In the genomic region with DNA sequence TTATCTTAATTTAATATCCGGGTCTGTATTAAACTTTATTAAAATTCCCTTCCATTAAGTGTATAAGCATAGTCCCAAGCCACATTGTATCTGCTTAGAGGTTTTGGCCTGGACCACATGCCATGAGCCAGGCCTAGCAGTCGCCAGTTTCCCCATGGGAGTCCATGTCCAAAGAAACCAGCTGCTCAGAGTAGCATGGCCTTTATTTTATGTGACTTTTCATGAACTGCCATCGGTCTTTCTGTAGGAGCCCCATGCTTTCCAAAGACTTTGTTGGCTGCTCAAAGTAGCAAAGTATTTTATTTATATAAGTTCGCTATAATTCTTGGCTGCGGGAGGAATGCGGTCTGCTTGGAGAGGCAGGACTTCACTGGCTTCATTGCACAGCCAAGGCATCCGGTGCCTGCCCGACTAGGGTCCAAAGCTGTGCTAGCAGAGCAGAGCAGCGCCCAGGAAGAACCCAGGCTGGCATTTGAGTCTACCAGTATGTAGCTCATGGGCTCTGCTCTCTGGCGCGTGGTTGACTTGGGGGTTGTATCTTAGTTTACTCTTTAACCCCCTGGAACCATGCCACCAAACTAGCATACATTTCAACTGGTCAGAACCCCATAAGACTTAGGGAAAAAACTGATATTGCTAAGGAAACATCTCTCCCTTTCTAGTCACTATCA, we compare ENCODE assay signal across 25 mouse cellular contexts. TPM values are rescaled to one million over a fixed set of nuclear protein-coding genes. Genes with fewer than 3 reads are reported as not detected.
DNase-seq lines count a peak whose midpoint lies in the region; ATAC-seq lines count a peak whose summit lies in the region.
"Had no signal": no experiment of that assay in that cellular context is flagged by ENCODE, and none has a peak within 500 bp of the region (broad histone marks: within the 10 kb centered on the region; RNA-seq: fewer than 3 reads in every experiment).

No protein-coding gene starts in this region.

- ATAC-seq in kidney, embryonic 14.5 days (ENCODE audit: low FRiP score, low TSS enrichment): no peak
- ATAC-seq in CD4-positive, CD25-positive, alpha-beta regulatory T cell, adult 4 months: no peak
- ATAC-seq: intestine, postnatal 0 days had no signal

- H3K27ac ChIP-seq in kidney, embryonic 14.5 days (ENCODE audit: low read depth, low read length): no peak overlapping the region
- H3K27ac ChIP-seq in forebrain, embryonic 10.5 days: no peak overlapping the region
- H3K27ac ChIP-seq: forebrain, embryonic 12.5 days; hindbrain, embryonic 12.5 days; left cerebral cortex, adult 2 months; limb, embryonic 15.5 days; liver, embryonic 15.5 days; midbrain, embryonic 12.5 days; stomach, postnatal 0 days had no signal

- no peak overlapping the region for H3K4me3 ChIP-seq in kidney, embryonic 14.5 days (ENCODE audit: low read length)
- no peak overlapping the region for H3K4me3 ChIP-seq in forebrain, embryonic 10.5 days
- H3K4me3 ChIP-seq: forebrain, embryonic 12.5 days; hindbrain, embryonic 12.5 days; left cerebral cortex, adult 2 months; limb, embryonic 15.5 days; liver, embryonic 15.5 days; midbrain, embryonic 12.5 days had no signal

- H3K4me1 ChIP-seq in kidney, embryonic 14.5 days (ENCODE audit: control insufficient read depth, insufficient read depth, low read length): no peaks in the 10 kb centered on the region
- no peaks in the 10 kb centered on the region for H3K4me1 ChIP-seq in forebrain, embryonic 10.5 days
- H3K4me1 ChIP-seq: forebrain, embryonic 12.5 days; hindbrain, embryonic 12.5 days; limb, embryonic 15.5 days; liver, embryonic 15.5 days; midbrain, embryonic 12.5 days had no signal

- DNase-seq in cerebellum, postnatal 10 days: peak; percentile 41 to 51
- DNase-seq in cerebellum, postnatal 4 days (ENCODE audit: low spot score in 2 of 2): no peak
- peak; percentile 52 for DNase-seq in kidney, adult 11 months
- peak; percentile 49 for DNase-seq in kidney, adult 9 months
- DNase-seq in kidney, postnatal 25 days: peak; percentile 46 to 76
- DNase-seq in forebrain, embryonic 10.5 days (ENCODE audit: extremely low spot score, low spot score): no peak
- DNase-seq: adrenal gland, postnatal 10 days; cerebellum, adult 2 months; layer of hippocampus, adult 9-11 months; lung, postnatal 14 days; right cerebral cortex, postnatal 14 days; thymus, adult 2 months had no signal

- no peaks in the 10 kb centered on the region for H3K36me3 ChIP-seq in kidney, embryonic 14.5 days (ENCODE audit: control insufficient read depth, insufficient read depth, low read length)
- no peaks in the 10 kb centered on the region for H3K36me3 ChIP-seq in forebrain, embryonic 10.5 days (replicated peaks)
- H3K36me3 ChIP-seq: forebrain, embryonic 12.5 days; hindbrain, embryonic 12.5 days; limb, embryonic 15.5 days; liver, embryonic 15.5 days; midbrain, embryonic 12.5 days had no signal

- H3K4me2 ChIP-seq in kidney, embryonic 14.5 days (replicated peaks; ENCODE audit: low read depth, low read length): no peak overlapping the region
- H3K4me2 ChIP-seq: forebrain, embryonic 12.5 days; heart, embryonic 11.5 days; hindbrain, embryonic 12.5 days; limb, embryonic 15.5 days; liver, embryonic 15.5 days; midbrain, embryonic 12.5 days had no signal

- no peaks in the 10 kb centered on the region for H3K27me3 ChIP-seq in kidney, embryonic 14.5 days (ENCODE audit: control insufficient read depth, insufficient read depth, low read length)
- H3K27me3 ChIP-seq in forebrain, embryonic 10.5 days (ENCODE audit: poor library complexity, severe bottlenecking): peaks cover 48% of the 10 kb centered on the region
- H3K27me3 ChIP-seq: hindbrain, embryonic 12.5 days; limb, embryonic 15.5 days; liver, embryonic 15.5 days had no signal

- no peaks in the 10 kb centered on the region for H3K9me3 ChIP-seq in kidney, embryonic 14.5 days (ENCODE audit: control insufficient read depth, low read length)
- no peaks in the 10 kb centered on the region for H3K9me3 ChIP-seq in forebrain, embryonic 10.5 days
- H3K9me3 ChIP-seq: forebrain, embryonic 12.5 days; hindbrain, embryonic 12.5 days; limb, embryonic 15.5 days; liver, embryonic 15.5 days; midbrain, embryonic 12.5 days had no signal

- 86% methylated on average over 11 of the region's 11 CpGs for WGBS in kidney, embryonic 14.5 days
- WGBS in forebrain, embryonic 10.5 days: 93% methylated on average over 11 of the region's 11 CpGs

- H3K9ac ChIP-seq in kidney, embryonic 14.5 days (ENCODE audit: low read depth, low read length): no peak overlapping the region
- H3K9ac ChIP-seq: forebrain, embryonic 12.5 days; hindbrain, embryonic 12.5 days; limb, embryonic 15.5 days; liver, embryonic 15.5 days; midbrain, embryonic 12.5 days had no signal

RNA-seq across cellular contexts. Expression of a gene that starts 9.9 kb away (rescaled TPM):
- 1.2 and 1.5 TPM in 2 replicates for polyA plus RNA-seq in kidney, embryonic 14.5 days (2014; fragmentation: Nextera tagmentation; extraction: Ambion mirVana)
- polyA plus RNA-seq in forebrain, embryonic 10.5 days (2016; fragmentation: Nextera tagmentation; extraction: Ambion mirVana): 0.05 TPM in 2 replicates
- not detected for polyA plus RNA-seq in CD4-positive, CD25-positive, alpha-beta regulatory T cell, adult 4 months (2017; shearing (Covaris generic))
- polyA plus RNA-seq: cerebellum, adult 2 months; embryonic facial prominence, embryonic 11.5 days; heart, postnatal 0 days; hindbrain, embryonic 12.5 days; limb, embryonic 15.5 days; midbrain, embryonic 12.5 days had no signal

RNA-seq across cellular contexts. Expression of a gene that starts 18.6 kb away (rescaled TPM):
- not detected in 2 replicates for polyA plus RNA-seq in kidney, embryonic 14.5 days (2014; fragmentation: Nextera tagmentation; extraction: Ambion mirVana)
- polyA plus RNA-seq in forebrain, embryonic 10.5 days (2016; fragmentation: Nextera tagmentation; extraction: Ambion mirVana): not detected in 2 replicates
- polyA plus RNA-seq in CD4-positive, CD25-positive, alpha-beta regulatory T cell, adult 4 months (2017; shearing (Covaris generic)): not detected
- polyA plus RNA-seq: cerebellum, adult 2 months; embryonic facial prominence, embryonic 11.5 days; forebrain, embryonic 12.5 days; hindbrain, embryonic 12.5 days; liver, embryonic 15.5 days; midbrain, embryonic 12.5 days; stomach, postnatal 0 days had no signal

RNA-seq across cellular contexts. Expression of a gene that starts 38.2 kb away (rescaled TPM):
- polyA plus RNA-seq in kidney, embryonic 14.5 days (2014; fragmentation: Nextera tagmentation; extraction: Ambion mirVana): 88.9 and 94.2 TPM in 2 replicates
- 125 and 144 TPM in 2 replicates for polyA plus RNA-seq in forebrain, embryonic 10.5 days (2016; fragmentation: Nextera tagmentation; extraction: Ambion mirVana)
- polyA plus RNA-seq in CD4-positive, CD25-positive, alpha-beta regulatory T cell, adult 4 months (2017; shearing (Covaris generic)): not detected

RNA-seq across cellular contexts. Expression of a gene that starts 40.0 kb away (rescaled TPM):
- polyA plus RNA-seq in kidney, embryonic 14.5 days (2014; fragmentation: Nextera tagmentation; extraction: Ambion mirVana): not detected in 2 replicates
- not detected in 2 replicates for polyA plus RNA-seq in forebrain, embryonic 10.5 days (2016; fragmentation: Nextera tagmentation; extraction: Ambion mirVana)
- not detected for polyA plus RNA-seq in CD4-positive, CD25-positive, alpha-beta regulatory T cell, adult 4 months (2017; shearing (Covaris generic))
- polyA plus RNA-seq: cerebellum, adult 2 months; embryonic facial prominence, embryonic 11.5 days; forebrain, embryonic 12.5 days; heart, embryonic 11.5 days; heart, postnatal 0 days; hindbrain, embryonic 12.5 days; limb, embryonic 15.5 days; liver, embryonic 15.5 days; midbrain, embryonic 12.5 days; stomach, postnatal 0 days; thymus, adult 2 months had no signal

Comparison
In these comparisons a context has a peak if more than half of its experiments do, and no peak if none do; other contexts are left out.
1. DNase-seq: peak in cerebellum, postnatal 10 days (2 of 2), kidney, adult 11 months (single experiment), kidney, adult 9 months (single experiment) and kidney, postnatal 25 days (2 of 2); none in cerebellum, postnatal 4 days (0 of 2) and forebrain, embryonic 10.5 days (single experiment).
2. RNA of a gene that starts 38.2 kb away (polyA plus RNA-seq): 125 to 144 TPM in forebrain, embryonic 10.5 days and 88.9 to 94.2 TPM in kidney, embryonic 14.5 days; not detected in CD4-positive, CD25-positive, alpha-beta regulatory T cell, adult 4 months; every median in the first group is over 10 times any median in the second.